In the genomic region with DNA sequence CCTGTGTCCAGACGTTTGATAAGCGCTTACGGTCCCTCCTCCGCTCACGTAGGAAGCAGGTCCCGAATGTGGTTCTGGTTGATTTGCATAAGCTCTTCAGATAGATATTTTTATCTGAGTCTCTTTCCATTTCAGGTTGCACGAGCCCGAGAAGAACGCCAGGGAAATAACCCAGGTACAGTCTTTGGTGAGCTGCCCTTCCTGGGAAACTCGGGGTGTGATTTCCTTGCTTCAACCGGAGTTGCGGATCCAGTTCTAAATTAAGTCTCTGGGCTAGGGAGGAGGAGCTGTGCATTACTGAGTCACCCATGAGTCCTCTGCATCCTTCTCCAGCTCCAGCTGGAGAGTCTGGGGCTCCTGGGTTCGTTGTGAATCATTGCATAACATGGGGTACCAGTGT, we compare ENCODE assay signal across 13 mouse cellular contexts. TPM values are rescaled to one million over a fixed set of nuclear protein-coding genes. Genes with fewer than 3 reads are reported as not detected.
DNase-seq lines count a peak whose midpoint lies in the region; ATAC-seq and TF ChIP-seq lines count a peak whose summit lies in the region.
"Had no signal": no experiment of that assay in that cellular context is flagged by ENCODE, and none has a peak within 500 bp of the region (broad histone marks: within the 10 kb centered on the region; RNA-seq: fewer than 3 reads in every experiment).

No protein-coding gene starts in this region.

- no peak for TF ChIP-seq CTCF in CH12.LX (conservative IDR thresholded peaks at IDR 0.05 in 1 of 2, IDR thresholded peaks at IDR 0.05 in 1 of 2; ENCODE audit: low read depth in 2 of 2, low read length in 2 of 2)
- TF ChIP-seq CTCF in kidney, adult 2 months (conservative IDR thresholded peaks at IDR 0.05; ENCODE audit: insufficient read depth, insufficient read length, low read depth, low read length), result no peak

- peaks cover 6% of the 10 kb centered on the region for H3K36me3 ChIP-seq in heart, embryonic 11.5 days (ENCODE audit: control insufficient read depth, insufficient read depth, low read length)
- peaks cover 15 to 57% of the 10 kb centered on the region in 2 experiments for H3K36me3 ChIP-seq in CH12.LX (replicated peaks in 1 of 2; ENCODE audit: control insufficient read depth in 1 of 2, insufficient read depth in 1 of 2, low read length in 1 of 2)
- H3K36me3 ChIP-seq in kidney, adult 2 months (ENCODE audit: control insufficient read depth, insufficient read depth, low read length), result no peaks in the 10 kb centered on the region

- no peak overlapping the region for H3K9ac ChIP-seq in heart, embryonic 11.5 days (ENCODE audit: low read depth, low read length)
- H3K9ac ChIP-seq in CH12.LX (ENCODE audit: insufficient read depth, low read depth), result no peak overlapping the region
- H3K9ac ChIP-seq: hindbrain, embryonic 15.5 days; liver, postnatal 0 days; neural tube, embryonic 15.5 days had no signal

- no peak for TF ChIP-seq POLR2A in CH12.LX (IDR thresholded peaks at IDR 0.05; ENCODE audit: low read depth, low read length)
- no peak for TF ChIP-seq POLR2A in kidney, adult 2 months (IDR thresholded peaks at IDR 0.05; ENCODE audit: low read depth, low read length)

- in situ Hi-C loops in CH12.LX (cut with MboI; ENCODE audit: low pct_ligation_motif_present, low pct_unique_long_range_greater_than_20kb, low sequenced_read_pairs), result no loop called here

- H3K4me3 ChIP-seq in heart, embryonic 11.5 days (ENCODE audit: low read depth, low read length), result no peak overlapping the region
- no peak overlapping the region for H3K4me3 ChIP-seq in CH12.LX (replicated peaks in 1 of 3; ENCODE audit: low read depth in 2 of 3, low read length in 2 of 3, poor library complexity in 1 of 3)
- no peak overlapping the region for H3K4me3 ChIP-seq in kidney, adult 2 months (ENCODE audit: insufficient read depth, low read depth, low read length)
- H3K4me3 ChIP-seq: hindbrain, embryonic 15.5 days; neural tube, embryonic 15.5 days had no signal

- H3K27me3 ChIP-seq in heart, embryonic 11.5 days (ENCODE audit: control insufficient read depth, insufficient read depth, low read length), result no peaks in the 10 kb centered on the region
- H3K27me3 ChIP-seq in CH12.LX (replicated peaks), result no peaks in the 10 kb centered on the region
- H3K27me3 ChIP-seq in kidney, adult 2 months (replicated peaks; ENCODE audit: control insufficient read depth, insufficient read depth, low read length), result no peaks in the 10 kb centered on the region
- H3K27me3 ChIP-seq: hindbrain, embryonic 15.5 days; neural tube, embryonic 15.5 days had no signal

- WGBS in heart, embryonic 11.5 days (ENCODE audit: insufficient replicate concordance), result 45% methylated on average over 13 of the region's 13 CpGs
- 80% methylated on average over 13 of the region's 13 CpGs for WGBS in kidney, adult 2 months

- H3K79me2 ChIP-seq in CH12.LX (replicated peaks; ENCODE audit: control insufficient read depth, extremely low read depth, insufficient read depth, poor library complexity, severe bottlenecking), result no peaks in the 10 kb centered on the region

- H3K9me3 ChIP-seq in heart, embryonic 11.5 days (replicated peaks; ENCODE audit: control insufficient read depth, low read length), result no peaks in the 10 kb centered on the region
- H3K9me3 ChIP-seq in CH12.LX (replicated peaks; ENCODE audit: low read length), result no peaks in the 10 kb centered on the region
- H3K9me3 ChIP-seq: hindbrain, embryonic 15.5 days; neural tube, embryonic 15.5 days had no signal

- peak; percentile 57; the same call in 1 of the 2 replicates for TF ChIP-seq EP300 in CH12.LX (IDR thresholded peaks at IDR 0.05; ENCODE audit: low read length)

- no peak overlapping the region for H3K27ac ChIP-seq in heart, embryonic 11.5 days (ENCODE audit: low read depth, low read length)
- H3K27ac ChIP-seq in CH12.LX (ENCODE audit: insufficient read depth, low read depth), result no peak overlapping the region
- no peak overlapping the region for H3K27ac ChIP-seq in kidney, adult 2 months (ENCODE audit: insufficient read depth, low read depth, low read length)
- H3K27ac ChIP-seq: hindbrain, embryonic 15.5 days; neural tube, embryonic 15.5 days had no signal

- ATAC-seq in heart, embryonic 11.5 days (replicated peaks; ENCODE audit: insufficient number of reproducible peaks, low FRiP score, low TSS enrichment), result no peak
- ATAC-seq: liver, postnatal 0 days had no signal

- peaks cover 10% of the 10 kb centered on the region for H3K4me1 ChIP-seq in heart, embryonic 11.5 days (ENCODE audit: control insufficient read depth, insufficient read depth, low read length)
- H3K4me1 ChIP-seq in CH12.LX (ENCODE audit: control insufficient read depth in 1 of 2, insufficient read depth in 2 of 2), result peaks cover 26 to 53% of the 10 kb centered on the region in 2 experiments
- peaks cover under 1% of the 10 kb centered on the region; the same call in 1 of the 2 replicates for H3K4me1 ChIP-seq in kidney, adult 2 months (ENCODE audit: control insufficient read depth, insufficient read depth, low read length)

- no peak for TF ChIP-seq RAD21 in CH12.LX (IDR thresholded peaks at IDR 0.05; ENCODE audit: low read depth, low read length)

- peak; percentile 3 for DNase-seq in cerebellum, adult 11 months
- no peak for DNase-seq in cerebellum, adult 18-20 months
- DNase-seq in heart, postnatal 14 days, result no peak
- DNase-seq in CH12.LX (ENCODE audit: extremely low read depth), result peak; percentile 66
- DNase-seq in left cerebral cortex, adult 9 months (ENCODE audit: low spot score in 2 of 2), result peak; percentile 64 to 83
- DNase-seq in kidney, adult 2 months, result no peak
- DNase-seq in gastrocnemius, postnatal 36 days, result no peak
- DNase-seq: adrenal gland, postnatal 25 days; cerebellum, adult 8-10 months; liver, postnatal 0 days had no signal

- peak overlapping the region; percentile 37 for H3K4me2 ChIP-seq in heart, embryonic 11.5 days
- peak overlapping the region; percentile 61 for H3K4me2 ChIP-seq in CH12.LX (ENCODE audit: insufficient read depth, low read depth, poor library complexity, severe bottlenecking)
- H3K4me2 ChIP-seq: hindbrain, embryonic 15.5 days; neural tube, embryonic 15.5 days had no signal

- intact Hi-C loops in heart, postnatal 14 days (cut with DNase I), result no loop called here
- intact Hi-C loops in gastrocnemius, postnatal 36 days (cut with DNase I), result no loop called here

- dilution Hi-C loops in CH12.LX (cut with MboI; ENCODE audit: extremely low pct_ligation_motif_present, extremely low pct_unique_long_range_greater_than_20kb, low sequenced_read_pairs), result no loop called here

TF ChIP-seq in CH12.LX, 34 proteins besides CTCF, POLR2A, EP300 and RAD21:
- TF ChIP-seq BHLHE40 (IDR thresholded peaks at IDR 0.05; ENCODE audit: low read depth, low read length) (peak; percentile 81), POLR2AphosphoS2 (IDR thresholded peaks at IDR 0.05; ENCODE audit: low read depth, low read length) (no peak), MEF2A (IDR thresholded peaks at IDR 0.05; ENCODE audit: borderline replicate concordance, low read depth, low read length) (peak; percentile 84), IRF4 (IDR thresholded peaks at IDR 0.05; ENCODE audit: low read depth, low read length) (peak; percentile 47; the same call in 1 of the 2 replicates), ETS1 (conservative IDR thresholded peaks at IDR 0.05; ENCODE audit: low read depth, low read length) (peak; percentile 73)
TF ChIP-seq in CH12.LX: peak in this region for 4.

RNA-seq across cellular contexts. Expression of a gene that starts 35.2 kb away (rescaled TPM):
- polyA plus RNA-seq in heart, embryonic 11.5 days (2014; fragmentation: Nextera tagmentation; extraction: Ambion mirVana), result 13.0 and 15.7 TPM in 2 replicates
- 10 to 100 TPM; 27.1 to 28.7 TPM for total RNA-seq in heart, postnatal 14 days (2021)
- 25.4 and 27.1 TPM in 2 replicates for total RNA-seq in CH12.LX (2012; rRNA removed)
- 20.4 and 24.2 TPM in 2 replicates for total RNA-seq in CH12.LX (2014; rRNA removed)
- 30.6 and 32.7 TPM in 2 replicates for polyA plus RNA-seq in CH12.LX (2012; ENCODE audit: insufficient read length, low read depth)
- polyA plus RNA-seq in kidney, adult 2 months (2012; rRNA removed), result 106 and 110 TPM in 2 replicates
- 1 to 10 TPM; 5.9 to 6.5 TPM for total RNA-seq in gastrocnemius, postnatal 36 days (2021)

Comparison
In these comparisons a context has a peak if more than half of its experiments do, and no peak if none do; other contexts are left out.
1. DNase-seq: peak in cerebellum, adult 11 months (single experiment), CH12.LX (single experiment) and left cerebral cortex, adult 9 months (2 of 2); none in cerebellum, adult 18-20 months (0 of 2), heart, postnatal 14 days (0 of 2), kidney, adult 2 months (single experiment) and gastrocnemius, postnatal 36 days (0 of 2).